Mouse (Mus musculus) heart, adult 2 months (tissue): ENCODE measurements at regions not wholly inside any gene's neighbourhood (a gene's known extent, or its start where the extent isn't known, plus 50 kb on each side); places are given as distances from the start of the nearest gene placed in this dataset.

ENCODE experiments used
- DNase-seq, 2 experiments: peaks; one replicate each; pipeline ENCODE4 v3.0.0; 2021
- H3K27ac ChIP-seq: fragments of 200-600 bp; 2 replicates; pipeline ENCODE4 v1.8.1; 2022
- H3K27me3 ChIP-seq: fragments of 200-500 bp; 2 replicates; pipeline ENCODE4 v1.6.1; 2012; ENCODE audit warnings: mild to moderate bottlenecking, low read length, inconsistent platforms, mixed read lengths; ENCODE audit not compliant: control insufficient read depth, insufficient read depth
- H3K36me3 ChIP-seq: fragments of 200-500 bp; 2 replicates; pipeline ENCODE4 v1.6.1; 2012; ENCODE audit warnings: low read length, inconsistent platforms; ENCODE audit not compliant: control insufficient read depth, insufficient read depth
- H3K4me1 ChIP-seq: fragments of 200-500 bp; 2 replicates; pipeline ENCODE4 v1.6.1; 2011; ENCODE audit warnings: low read length; ENCODE audit not compliant: control insufficient read depth, insufficient read depth
- H3K4me3 ChIP-seq: fragments of 200-600 bp; 2 replicates; pipeline ENCODE4 v1.8.1; 2022
- H3K79me2 ChIP-seq: fragments of 200-500 bp; replicated peaks from 2 replicates; pipeline ENCODE4 v1.6.1; 2012; ENCODE audit warnings: mild to moderate bottlenecking, inconsistent platforms, low read length, moderate library complexity, mixed read lengths; ENCODE audit not compliant: control insufficient read depth, insufficient read depth
- H3K9ac ChIP-seq: fragments of 200-500 bp; 2 replicates; pipeline ENCODE4 v1.6.1; 2012; ENCODE audit warnings: low read depth, mild to moderate bottlenecking, control low read depth, inconsistent platforms, low read length, mixed read lengths
- CTCF ChIP-seq: fragments of 200-600 bp; IDR thresholded peaks from 2 replicates; pipeline ENCODE4 v1.8.1; 2022; ENCODE audit warnings: antibody characterized with exemption, mild to moderate bottlenecking, moderate library complexity
- EP300 ChIP-seq: fragments of 200-500 bp; IDR thresholded peaks from 2 replicates; pipeline ENCODE4 v1.6.1; 2011; ENCODE audit warnings: low read depth, low read length, control low read depth; ENCODE audit not compliant: insufficient read depth
- POLR2A ChIP-seq: fragments of 200-500 bp; IDR thresholded peaks from 2 replicates; pipeline ENCODE4 v1.6.1; 2011; ENCODE audit warnings: mild to moderate bottlenecking, low read depth, low read length, control low read depth; ENCODE audit not compliant: insufficient read depth
- WGBS: fragments of 180-500 bp; shearing (Covaris S2); methylation state at CpG from one replicate; pipeline ENCODE4 v1.1.7; 2018; 5-methylcytosine and 5-hydroxymethylcytosine counted together
- intact Hi-C: fragments of 180-260 bp; cut with DNase I; formaldehyde crosslinking; loops from one replicate; pipeline ENCODE4 v1.15.1; 2025

DNA sequence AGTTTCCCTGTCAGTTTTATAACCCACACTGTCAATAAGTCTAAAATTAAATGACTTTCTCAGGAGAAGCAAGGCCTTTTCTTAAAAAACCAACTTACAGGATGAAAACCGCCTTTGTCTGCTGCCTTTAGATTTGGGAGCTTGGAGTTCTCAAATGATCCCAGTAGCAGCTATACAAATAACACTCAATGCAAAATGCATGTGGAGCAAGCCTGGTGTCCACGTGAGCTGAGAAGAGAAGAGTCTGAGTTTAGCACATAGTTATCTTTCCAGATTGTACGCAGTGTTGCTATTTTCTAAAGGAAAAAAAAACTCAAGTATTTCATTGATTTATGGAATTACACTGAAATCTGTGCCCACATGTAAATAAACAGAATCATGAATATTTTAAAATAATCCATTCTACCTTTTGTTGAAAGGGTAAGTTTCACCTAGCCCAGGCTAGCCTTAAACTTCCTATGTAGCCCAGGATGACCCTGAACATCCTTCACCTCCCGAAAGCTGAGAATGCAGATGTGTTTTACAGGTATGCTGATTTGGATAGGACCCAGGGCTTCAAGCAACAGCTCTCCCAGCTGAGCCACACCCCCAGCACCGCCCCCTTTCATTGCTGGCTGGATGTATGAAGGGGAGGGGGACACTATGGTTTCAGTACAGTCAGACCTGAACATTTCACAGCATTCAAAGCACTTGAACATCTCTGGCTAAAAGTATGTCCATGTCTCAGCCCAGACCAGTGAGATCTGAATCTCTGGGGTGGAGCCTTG is 262.5 kb upstream of the Tle3 start:
- no peak for TF ChIP-seq POLR2A
- Histone ChIP-seq H3K36me3 (no peaks in the 10 kb centered on the region), H3K79me2 (no peaks in the 10 kb centered on the region), H3K4me3 (no peak overlapping the region), H3K27me3 (no peaks in the 10 kb centered on the region; the same call in 1 of the 2 replicates), H3K4me1 (no peaks in the 10 kb centered on the region), H3K9ac (no peak overlapping the region), H3K27ac (no peak overlapping the region)
- intact Hi-C loops: no loop called here
- 84% methylated on average over 5 of the region's 5 CpGs for whole genome bisulfite sequencing
- DNase-seq: no peak

DNA sequence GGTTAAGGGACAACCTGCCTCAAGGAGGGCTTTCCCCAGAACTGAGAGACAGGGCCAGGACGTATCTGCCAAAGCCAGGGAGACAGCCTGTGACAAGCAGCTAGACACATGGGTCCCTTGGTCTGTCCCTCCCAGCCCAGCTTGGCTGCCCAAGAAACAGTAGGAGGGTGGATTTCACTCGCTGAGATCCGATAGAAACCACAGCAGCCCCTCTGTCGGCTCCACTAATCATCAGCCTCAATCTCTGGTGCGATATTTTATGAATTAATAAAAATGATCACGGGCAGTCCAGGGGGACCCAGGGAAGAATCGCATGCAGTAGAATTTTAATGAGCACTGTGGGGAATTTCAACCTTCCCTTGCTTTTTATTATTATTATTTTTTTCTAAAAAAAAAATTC is 261.0 kb upstream of the Tle3 start:
- Histone ChIP-seq H3K36me3 (no peaks in the 10 kb centered on the region), H3K79me2 (no peaks in the 10 kb centered on the region), H3K4me3 (no peak overlapping the region), H3K27ac (no peak overlapping the region), H3K27me3 (no peaks in the 10 kb centered on the region; the same call in 1 of the 2 replicates), H3K4me1 (no peaks in the 10 kb centered on the region), H3K9ac (no peak overlapping the region)
- TF ChIP-seq EP300: no peak
- TF ChIP-seq POLR2A: no peak
- TF ChIP-seq CTCF: no peak
- WGBS: 76% methylated on average over 7 of the region's 7 CpGs
- intact Hi-C loops: no loop called here
- DNase-seq: no peak

DNA sequence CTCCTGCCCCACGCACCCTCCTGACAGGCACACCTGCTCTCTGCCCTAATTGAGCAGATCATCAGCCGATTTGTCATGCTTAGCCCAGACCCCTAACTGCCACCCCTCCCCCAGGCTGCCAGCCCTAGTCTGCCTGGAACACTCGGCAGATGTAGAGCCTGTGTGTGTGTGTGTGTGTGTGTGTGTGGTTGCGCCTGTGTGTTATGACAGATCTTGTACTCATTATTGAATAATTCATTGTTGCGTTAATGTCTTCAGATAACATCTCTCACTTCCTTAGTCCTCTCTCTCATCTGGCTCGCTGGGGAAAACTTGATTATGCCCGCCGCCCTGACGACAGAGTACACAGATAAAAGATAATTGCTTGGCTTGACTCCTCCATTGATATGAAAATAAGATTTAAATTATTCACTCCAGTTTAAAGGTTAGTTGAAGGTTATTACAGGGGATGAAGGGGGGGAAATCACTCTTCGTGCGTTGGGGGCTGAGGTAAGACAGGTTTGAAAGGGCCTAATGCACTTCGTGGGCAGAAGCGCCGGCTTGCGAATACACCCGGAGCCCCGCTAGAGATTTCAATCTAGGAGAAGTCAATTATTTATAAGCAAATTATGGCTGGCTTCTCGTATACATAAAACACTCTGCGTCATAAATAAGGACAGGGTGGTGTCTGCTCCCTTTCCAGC is 260.3 kb upstream of the Tle3 start:
- intact Hi-C loops: no loop called here
- H3K4me1 ChIP-seq: no peaks in the 10 kb centered on the region
- H3K9ac ChIP-seq: no peak overlapping the region
- H3K36me3 ChIP-seq: no peaks in the 10 kb centered on the region
- DNase-seq: no peak
- 61% methylated on average over 19 of the region's 19 CpGs for WGBS
- H3K27ac ChIP-seq: no peak overlapping the region
- no peaks in the 10 kb centered on the region for H3K79me2 ChIP-seq
- no peaks in the 10 kb centered on the region; the same call in 1 of the 2 replicates for H3K27me3 ChIP-seq
- H3K4me3 ChIP-seq: no peak overlapping the region
- TF ChIP-seq CTCF (no peak), POLR2A (no peak), EP300 (no peak)

DNA sequence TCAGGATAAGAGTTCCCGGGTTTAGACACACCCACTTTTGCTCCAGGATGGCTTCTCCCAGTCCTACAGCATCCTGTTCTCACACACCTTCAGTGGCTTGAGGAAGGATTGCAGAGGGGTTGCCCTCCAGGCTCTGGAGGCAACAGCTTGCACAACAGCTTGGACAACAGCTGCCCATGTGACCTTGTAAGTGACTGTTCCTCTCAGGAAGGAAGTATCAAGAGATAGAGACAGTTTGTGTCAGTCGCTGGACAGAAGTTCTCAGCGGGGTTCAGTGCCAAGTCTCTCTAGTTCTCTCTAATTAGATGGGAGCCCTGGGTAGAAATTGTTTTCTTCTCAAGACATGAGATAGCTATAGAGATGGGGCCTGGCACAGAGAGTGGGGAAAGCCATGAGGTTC is 252.9 kb upstream of the Tle3 start:
- H3K27ac ChIP-seq: no peak overlapping the region
- no peaks in the 10 kb centered on the region; the same call in 1 of the 2 replicates for H3K27me3 ChIP-seq
- intact Hi-C loops: no loop called here
- TF ChIP-seq POLR2A (no peak), EP300 (no peak), CTCF (no peak)
- no peaks in the 10 kb centered on the region for H3K4me1 ChIP-seq
- H3K9ac ChIP-seq: no peak overlapping the region
- peak in 1 of 2 experiments; percentile 8 for DNase-seq
- no peak overlapping the region for H3K4me3 ChIP-seq
- WGBS: 47% methylated on average over 3 of the region's 3 CpGs
- H3K79me2 ChIP-seq: no peaks in the 10 kb centered on the region
- no peaks in the 10 kb centered on the region for H3K36me3 ChIP-seq

DNA sequence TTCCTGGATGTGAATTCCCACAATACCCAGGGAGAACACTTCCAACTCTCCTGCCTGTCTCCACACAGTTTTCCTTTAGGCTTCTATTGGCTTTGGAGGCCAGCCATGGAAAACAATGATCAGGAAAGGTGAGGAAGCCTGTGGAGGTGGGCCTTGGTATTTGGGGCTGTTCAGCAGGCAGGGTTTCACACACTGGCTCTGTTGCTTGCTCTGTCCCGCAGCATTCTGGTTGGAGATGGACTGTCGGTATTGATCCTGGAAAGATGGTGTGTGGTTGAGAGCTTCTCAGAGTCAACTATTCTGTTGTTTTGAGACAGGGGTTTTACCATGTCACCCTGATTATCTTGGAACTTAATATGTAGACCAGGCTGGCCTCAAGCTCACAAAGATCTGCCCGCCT is 251.6 kb upstream of the Tle3 start:
- H3K9ac ChIP-seq: no peak overlapping the region
- no peak for DNase-seq
- no peak overlapping the region for H3K4me3 ChIP-seq
- H3K79me2 ChIP-seq: no peaks in the 10 kb centered on the region
- intact Hi-C loops: no loop called here
- 73% methylated on average over 3 of the region's 3 CpGs for WGBS
- no peaks in the 10 kb centered on the region for H3K36me3 ChIP-seq
- no peaks in the 10 kb centered on the region; the same call in 1 of the 2 replicates for H3K27me3 ChIP-seq
- H3K4me1 ChIP-seq: no peaks in the 10 kb centered on the region
- TF ChIP-seq POLR2A: no peak
- no peak for TF ChIP-seq EP300
- no peak for TF ChIP-seq CTCF
- H3K27ac ChIP-seq: no peak overlapping the region

DNA sequence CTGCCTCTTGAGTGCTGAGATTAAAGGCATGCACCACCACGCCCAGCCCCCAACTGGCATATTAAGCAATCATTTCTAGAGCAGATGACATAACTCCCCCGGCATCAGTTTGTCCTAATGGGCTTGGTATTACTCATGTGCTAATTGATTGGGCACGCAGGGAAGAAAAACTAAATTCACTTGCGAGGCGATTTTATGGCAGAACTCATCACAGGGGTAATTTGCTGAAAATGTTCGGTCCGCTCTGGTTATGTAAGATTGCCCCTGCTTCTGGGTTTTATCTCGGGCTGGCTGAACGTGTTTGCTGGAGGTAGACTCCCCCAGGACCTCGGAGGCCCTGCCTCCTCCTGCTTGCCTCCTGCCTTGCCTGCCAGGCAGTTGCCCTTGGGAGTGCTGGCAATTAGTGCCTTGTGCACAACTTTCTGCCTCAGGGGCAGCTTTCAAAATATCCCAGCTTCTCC is 251.2 kb upstream of the Tle3 start:
- DNase-seq: peak in 1 of 2 experiments; percentile 13
- no peaks in the 10 kb centered on the region for H3K36me3 ChIP-seq
- H3K27ac ChIP-seq: no peak overlapping the region
- no peak for TF ChIP-seq CTCF
- no peak for TF ChIP-seq EP300
- TF ChIP-seq POLR2A: no peak
- H3K9ac ChIP-seq: no peak overlapping the region
- 63% methylated on average over 10 of the region's 10 CpGs for WGBS
- H3K27me3 ChIP-seq: no peaks in the 10 kb centered on the region; the same call in 1 of the 2 replicates
- intact Hi-C loops: no loop called here
- no peaks in the 10 kb centered on the region for H3K4me1 ChIP-seq
- H3K4me3 ChIP-seq: no peak overlapping the region
- H3K79me2 ChIP-seq: no peaks in the 10 kb centered on the region
